Mouse (Mus musculus): Measurements from ENCODE around the gene Arhgap15. TPM values are rescaled to one million over a fixed set of nuclear protein-coding genes. Genes with fewer than 3 reads are reported as not detected.
A peak's percentile ranks its signal among the peaks of the same experiment; 100 is the strongest.

Gene Arhgap15
- polyA plus RNA-seq, 1 experiment from 2014 or later, result 1.4 TPM

GRCm38 (mm10) chr2:44389556-44389955, 640.9 kb downstream of the Arhgap15 start:
- H3K4me1 ChIP-seq, result no peaks in the 10 kb centered on the region
- no peaks in the 10 kb centered on the region for H3K27me3 ChIP-seq
- ATAC-seq (ENCODE audit: low FRiP score), result no peak
- H3K36me3 ChIP-seq, result no peaks in the 10 kb centered on the region
- 87% methylated on average over 4 of the region's 4 CpGs for WGBS
- H3K4me3 ChIP-seq, result no peak overlapping the region
- no peak overlapping the region for H3K4me2 ChIP-seq (replicated peaks)
- no peak overlapping the region for H3K9ac ChIP-seq
- no peak overlapping the region for H3K27ac ChIP-seq
- H3K9me3 ChIP-seq (replicated peaks), result no peaks in the 10 kb centered on the region

GRCm38 (mm10) chr2:44393789-44394188, 645.2 kb downstream of the Arhgap15 start:
- H3K9me3 ChIP-seq (replicated peaks), result no peaks in the 10 kb centered on the region
- H3K9ac ChIP-seq, result no peak overlapping the region

GRCm38 (mm10) chr2:44394956-44395501, 646.4 kb downstream of the Arhgap15 start:
- Histone ChIP-seq H3K36me3 (no peaks in the 10 kb centered on the region), H3K9me3 (replicated peaks) (no peaks in the 10 kb centered on the region), H3K27me3 (no peaks in the 10 kb centered on the region), H3K9ac (no peak overlapping the region), H3K4me3 (no peak overlapping the region), H3K4me2 (replicated peaks) (no peak overlapping the region), H3K27ac (no peak overlapping the region), H3K4me1 (peaks cover 6% of the 10 kb centered on the region)
- no peak for ATAC-seq (ENCODE audit: low FRiP score)
- WGBS, result 47% methylated on average over 6 of the region's 6 CpGs

More at GRCm38 (mm10) chr2:44393789-44394188, 645.2 kb downstream of the Arhgap15 start:
- H3K4me1 ChIP-seq, result peaks cover 6% of the 10 kb centered on the region
- no peak for ATAC-seq (ENCODE audit: low FRiP score)
- no peak overlapping the region for H3K4me3 ChIP-seq
- no peaks in the 10 kb centered on the region for H3K27me3 ChIP-seq
- no peak overlapping the region for H3K4me2 ChIP-seq (replicated peaks)
- no peaks in the 10 kb centered on the region for H3K36me3 ChIP-seq
- H3K27ac ChIP-seq, result no peak overlapping the region
- WGBS, result 81% methylated on average over 8 of the region's 8 CpGs

- no peaks in the 10 kb centered on the region for H3K27me3 ChIP-seq
- whole genome bisulfite sequencing, result 72% methylated on average over 2 of the region's 2 CpGs
- H3K4me2 ChIP-seq (replicated peaks), result no peak overlapping the region
- no peak overlapping the region for H3K9ac ChIP-seq
- H3K36me3 ChIP-seq, result no peaks in the 10 kb centered on the region
- no peak overlapping the region for H3K27ac ChIP-seq
- H3K9me3 ChIP-seq (replicated peaks), result no peaks in the 10 kb centered on the region
- no peak for ATAC-seq (ENCODE audit: low FRiP score)
- H3K4me3 ChIP-seq, result no peak overlapping the region
- peaks cover 6% of the 10 kb centered on the region for H3K4me1 ChIP-seq
These were observed 647.0 kb downstream of the Arhgap15 start for GRCm38 (mm10) chr2:44395577-44395976.

- Histone ChIP-seq H3K4me3 (no peak overlapping the region), H3K36me3 (no peaks in the 10 kb centered on the region), H3K9me3 (replicated peaks) (no peaks in the 10 kb centered on the region), H3K27ac (no peak overlapping the region), H3K4me2 (replicated peaks) (no peak overlapping the region), H3K27me3 (no peaks in the 10 kb centered on the region), H3K4me1 (peaks cover 6% of the 10 kb centered on the region), H3K9ac (no peak overlapping the region)
- 8% methylated on average over 1 of the region's 1 CpGs for WGBS
- ATAC-seq (ENCODE audit: low FRiP score), result no peak
These were observed 648.6 kb downstream of the Arhgap15 start for GRCm38 (mm10) chr2:44397209-44397608.

- Histone ChIP-seq H3K4me2 (replicated peaks) (no peak overlapping the region), H3K9ac (no peak overlapping the region), H3K27ac (no peak overlapping the region), H3K4me3 (no peak overlapping the region), H3K9me3 (replicated peaks) (no peaks in the 10 kb centered on the region), H3K27me3 (no peaks in the 10 kb centered on the region), H3K36me3 (no peaks in the 10 kb centered on the region), H3K4me1 (peaks cover 6% of the 10 kb centered on the region)
- 68% methylated on average over 4 of the region's 4 CpGs for WGBS
- ATAC-seq (ENCODE audit: low FRiP score), result peak; percentile 61
These were observed 649.2 kb downstream of the Arhgap15 start for GRCm38 (mm10) chr2:44397735-44398337.

- H3K9ac ChIP-seq, result no peak overlapping the region
- H3K4me2 ChIP-seq (replicated peaks), result no peak overlapping the region
- peaks cover 6% of the 10 kb centered on the region for H3K4me1 ChIP-seq
- no peaks in the 10 kb centered on the region for H3K27me3 ChIP-seq
- H3K4me3 ChIP-seq, result no peak overlapping the region
- no peaks in the 10 kb centered on the region for H3K9me3 ChIP-seq (replicated peaks)
- no peak overlapping the region for H3K27ac ChIP-seq
- H3K36me3 ChIP-seq, result no peaks in the 10 kb centered on the region
- ATAC-seq (ENCODE audit: low FRiP score), result no peak
These were observed 650.7 kb downstream of the Arhgap15 start for GRCm38 (mm10) chr2:44399191-44399926.

GRCm38 (mm10) chr2:44401704-44402422, 653.2 kb downstream of the Arhgap15 start:
- H3K9me3 ChIP-seq (replicated peaks), result peaks cover 9% of the 10 kb centered on the region
- H3K9ac ChIP-seq, result no peak overlapping the region
- no peak overlapping the region for H3K4me3 ChIP-seq
- no peaks in the 10 kb centered on the region for H3K36me3 ChIP-seq
- H3K27me3 ChIP-seq, result no peaks in the 10 kb centered on the region
- H3K4me1 ChIP-seq, result peaks cover 2% of the 10 kb centered on the region; the same call in 1 of the 2 replicates
- H3K27ac ChIP-seq, result no peak overlapping the region
- no peak overlapping the region for H3K4me2 ChIP-seq (replicated peaks)
- no peak for ATAC-seq (ENCODE audit: low FRiP score)
- 74% methylated on average over 3 of the region's 3 CpGs for WGBS

- H3K4me1 ChIP-seq, result no peaks in the 10 kb centered on the region
- no peaks in the 10 kb centered on the region for H3K36me3 ChIP-seq
- H3K27me3 ChIP-seq, result no peaks in the 10 kb centered on the region
- no peak for ATAC-seq (ENCODE audit: low FRiP score)
- H3K4me2 ChIP-seq (replicated peaks), result no peak overlapping the region
- no peaks in the 10 kb centered on the region; the same call in 1 of the 2 replicates for H3K9me3 ChIP-seq (replicated peaks)
- no peak overlapping the region for H3K27ac ChIP-seq
- 73% methylated on average over 2 of the region's 2 CpGs for WGBS
- H3K9ac ChIP-seq, result no peak overlapping the region
- H3K4me3 ChIP-seq, result no peak overlapping the region
These were observed 663.0 kb downstream of the Arhgap15 start for GRCm38 (mm10) chr2:44411660-44412059.

GRCm38 (mm10) chr2:44416331-44416730, 667.7 kb downstream of the Arhgap15 start:
- no peak for ATAC-seq (ENCODE audit: low FRiP score)
- H3K9ac ChIP-seq, result no peak overlapping the region
- H3K27ac ChIP-seq, result no peak overlapping the region
- no peak overlapping the region for H3K4me3 ChIP-seq
- H3K36me3 ChIP-seq, result no peaks in the 10 kb centered on the region
- 96% methylated on average over 4 of the region's 4 CpGs for WGBS
- no peaks in the 10 kb centered on the region for H3K4me1 ChIP-seq
- no peak overlapping the region for H3K4me2 ChIP-seq (replicated peaks)
- no peaks in the 10 kb centered on the region for H3K27me3 ChIP-seq
- no peaks in the 10 kb centered on the region for H3K9me3 ChIP-seq (replicated peaks)

GRCm38 (mm10) chr2:44419547-44420225, 671.1 kb downstream of the Arhgap15 start:
- no peak for ATAC-seq (ENCODE audit: low FRiP score)
- Histone ChIP-seq H3K4me2 (replicated peaks) (no peak overlapping the region), H3K9ac (no peak overlapping the region), H3K9me3 (replicated peaks) (no peaks in the 10 kb centered on the region), H3K36me3 (no peaks in the 10 kb centered on the region), H3K4me3 (no peak overlapping the region), H3K4me1 (no peaks in the 10 kb centered on the region), H3K27me3 (no peaks in the 10 kb centered on the region), H3K27ac (no peak overlapping the region)
- WGBS, result 90% methylated on average over 4 of the region's 4 CpGs

- H3K27ac ChIP-seq, result no peak overlapping the region
- H3K9ac ChIP-seq, result no peak overlapping the region
- H3K27me3 ChIP-seq, result no peaks in the 10 kb centered on the region
- no peaks in the 10 kb centered on the region for H3K4me1 ChIP-seq
- no peaks in the 10 kb centered on the region for H3K9me3 ChIP-seq (replicated peaks)
- no peak for ATAC-seq (ENCODE audit: low FRiP score)
- H3K4me3 ChIP-seq, result no peak overlapping the region
- WGBS, result 53% methylated on average over 9 of the region's 9 CpGs
- H3K36me3 ChIP-seq, result no peaks in the 10 kb centered on the region
- no peak overlapping the region for H3K4me2 ChIP-seq (replicated peaks)
These were observed 681.9 kb downstream of the Arhgap15 start for GRCm38 (mm10) chr2:44430521-44430920.
